ENCODE assay signal across 26 mouse cellular contexts in the genomic region with DNA sequence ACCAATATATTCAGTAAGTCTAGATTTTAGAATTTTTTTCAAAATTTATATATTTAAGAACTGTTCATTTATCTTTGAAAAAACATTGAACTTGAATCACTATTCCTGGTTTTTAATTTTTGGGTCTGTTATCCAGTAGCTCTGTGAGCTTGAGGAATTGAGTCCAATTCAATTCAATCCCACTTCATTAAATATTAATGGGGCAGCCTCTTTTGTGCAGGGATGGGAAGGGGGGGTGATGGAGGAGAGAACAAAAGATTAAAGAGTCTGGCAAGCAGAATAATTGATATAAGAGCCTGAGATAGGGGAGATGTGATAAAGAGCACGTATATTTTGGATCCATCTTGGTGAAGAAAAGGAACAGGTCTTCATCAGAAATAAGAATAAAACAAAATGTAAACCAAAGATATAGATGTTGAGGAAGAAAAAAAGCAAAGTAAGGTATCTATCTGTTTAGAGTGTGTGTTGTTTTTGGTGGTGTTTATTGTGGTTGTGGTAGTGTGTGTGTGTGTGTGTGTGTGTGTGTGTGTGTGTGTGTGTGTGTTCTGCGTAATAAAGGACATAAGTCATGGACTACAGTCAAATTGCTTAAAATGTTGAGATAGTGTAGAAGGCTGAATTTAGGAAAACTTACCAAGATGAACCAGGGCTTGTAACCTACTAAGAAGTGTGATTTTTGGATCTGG.
A peak's percentile ranks its signal among the peaks of the same experiment; 100 is the strongest.
DNase-seq lines count a peak whose midpoint lies in the region; ATAC-seq and TF ChIP-seq lines count a peak whose summit lies in the region.
"Had no signal": no experiment of that assay in that cellular context is flagged by ENCODE, and none has a peak within 500 bp of the region (broad histone marks: within the 10 kb centered on the region; RNA-seq: fewer than 3 reads in every experiment).

No protein-coding gene starts in this region.

- no peak for TF ChIP-seq CTCF in midbrain, postnatal 0 days (IDR thresholded peaks at IDR 0.05)

- no peak for DNase-seq in forebrain, embryonic 10.5 days (ENCODE audit: extremely low spot score, low spot score)
- peak; percentile 89 for DNase-seq in midbrain, embryonic 11.5 days (ENCODE audit: low spot score, missing footprints)
- DNase-seq in midbrain, postnatal 0 days (ENCODE audit: low spot score): no peak
- no peak for DNase-seq in hindbrain, embryonic 14.5 days (ENCODE audit: low spot score)
- peak; percentile 45 for DNase-seq in retina, embryonic 14.5 days (ENCODE audit: low spot score)
- DNase-seq in left cerebral cortex, postnatal 36 days (ENCODE audit: low spot score in 2 of 2): no peak
- DNase-seq: adrenal gland, postnatal 25 days; cerebellum, adult 11 months; cerebellum, postnatal 10 days; gastrocnemius, postnatal 25 days; heart, adult 18-20 months; heart, postnatal 10 days; kidney, postnatal 25 days; layer of hippocampus, postnatal 36 days; lung, adult 18-20 months; lung, postnatal 10 days; thymus, adult 18-20 months; thymus, postnatal 36 days had no signal

- no peak overlapping the region for H3K9ac ChIP-seq in forebrain, embryonic 12.5 days
- no peak overlapping the region for H3K9ac ChIP-seq in midbrain, embryonic 11.5 days (ENCODE audit: low read length)
- no peak overlapping the region for H3K9ac ChIP-seq in midbrain, postnatal 0 days (replicated peaks; ENCODE audit: low read length, poor library complexity, severe bottlenecking)
- no peak overlapping the region for H3K9ac ChIP-seq in hindbrain, embryonic 14.5 days
- H3K9ac ChIP-seq: heart, embryonic 12.5 days; hindbrain, embryonic 15.5 days; limb, embryonic 13.5 days; liver, embryonic 12.5 days had no signal

- H3K4me2 ChIP-seq in forebrain, embryonic 12.5 days: no peak overlapping the region
- H3K4me2 ChIP-seq in midbrain, embryonic 11.5 days: no peak overlapping the region
- H3K4me2 ChIP-seq in midbrain, postnatal 0 days (ENCODE audit: low read depth, low read length, poor library complexity, severe bottlenecking): no peak overlapping the region
- no peak overlapping the region for H3K4me2 ChIP-seq in hindbrain, embryonic 14.5 days (replicated peaks)
- H3K4me2 ChIP-seq: heart, embryonic 12.5 days; hindbrain, embryonic 15.5 days; limb, embryonic 13.5 days; liver, embryonic 12.5 days had no signal

- H3K27ac ChIP-seq in forebrain, embryonic 12.5 days: no peak overlapping the region
- no peak overlapping the region for H3K27ac ChIP-seq in forebrain, embryonic 10.5 days
- no peak overlapping the region for H3K27ac ChIP-seq in midbrain, embryonic 11.5 days (ENCODE audit: low read depth, low read length)
- H3K27ac ChIP-seq in midbrain, postnatal 0 days (ENCODE audit: low read depth, low read length): no peak overlapping the region
- no peak overlapping the region for H3K27ac ChIP-seq in hindbrain, embryonic 14.5 days
- H3K27ac ChIP-seq: hindbrain, embryonic 15.5 days; layer of hippocampus, adult 2 months; limb, embryonic 13.5 days; liver, embryonic 12.5 days had no signal

- 0 out of 2 replicates have a peak, but pooled peaks cover 7% of the 10 kb centered on the region for H3K9me3 ChIP-seq in forebrain, embryonic 12.5 days
- H3K9me3 ChIP-seq in forebrain, embryonic 10.5 days: peaks cover 9% of the 10 kb centered on the region; the same call in 1 of the 2 replicates
- no peaks in the 10 kb centered on the region for H3K9me3 ChIP-seq in midbrain, embryonic 11.5 days (ENCODE audit: control insufficient read depth, low read length)
- no peaks in the 10 kb centered on the region for H3K9me3 ChIP-seq in midbrain, postnatal 0 days (ENCODE audit: low read length)
- H3K9me3 ChIP-seq in hindbrain, embryonic 14.5 days (ENCODE audit: control insufficient read depth, low read length): no peaks in the 10 kb centered on the region
- H3K9me3 ChIP-seq: hindbrain, embryonic 15.5 days; limb, embryonic 13.5 days; liver, embryonic 12.5 days had no signal

- H3K27me3 ChIP-seq in forebrain, embryonic 12.5 days: no peaks in the 10 kb centered on the region
- no peaks in the 10 kb centered on the region for H3K27me3 ChIP-seq in forebrain, embryonic 10.5 days (ENCODE audit: poor library complexity, severe bottlenecking)
- H3K27me3 ChIP-seq in midbrain, embryonic 11.5 days (ENCODE audit: control insufficient read depth, insufficient read depth, low read length): no peaks in the 10 kb centered on the region
- no peaks in the 10 kb centered on the region for H3K27me3 ChIP-seq in midbrain, postnatal 0 days (ENCODE audit: insufficient read depth, low read length)
- no peaks in the 10 kb centered on the region for H3K27me3 ChIP-seq in hindbrain, embryonic 14.5 days (ENCODE audit: control insufficient read depth, insufficient read depth, low read length)
- H3K27me3 ChIP-seq: heart, embryonic 12.5 days; hindbrain, embryonic 15.5 days; limb, embryonic 13.5 days; liver, embryonic 12.5 days had no signal

- H3K4me3 ChIP-seq in forebrain, embryonic 12.5 days (replicated peaks): no peak overlapping the region
- H3K4me3 ChIP-seq in forebrain, embryonic 10.5 days: no peak overlapping the region
- no peak overlapping the region for H3K4me3 ChIP-seq in midbrain, embryonic 11.5 days (ENCODE audit: low read depth, low read length)
- no peak overlapping the region for H3K4me3 ChIP-seq in midbrain, postnatal 0 days (ENCODE audit: low read depth, low read length)
- no peak overlapping the region for H3K4me3 ChIP-seq in hindbrain, embryonic 14.5 days (replicated peaks; ENCODE audit: low read length)
- H3K4me3 ChIP-seq: heart, embryonic 12.5 days; hindbrain, embryonic 15.5 days; layer of hippocampus, adult 2 months; limb, embryonic 13.5 days; liver, embryonic 12.5 days had no signal

- no peaks in the 10 kb centered on the region for H3K36me3 ChIP-seq in forebrain, embryonic 12.5 days (replicated peaks)
- H3K36me3 ChIP-seq in forebrain, embryonic 10.5 days (replicated peaks): no peaks in the 10 kb centered on the region
- H3K36me3 ChIP-seq in midbrain, embryonic 11.5 days (ENCODE audit: control insufficient read depth, insufficient read depth, low read length): no peaks in the 10 kb centered on the region
- no peaks in the 10 kb centered on the region for H3K36me3 ChIP-seq in midbrain, postnatal 0 days (ENCODE audit: insufficient read depth, low read length)
- no peaks in the 10 kb centered on the region for H3K36me3 ChIP-seq in hindbrain, embryonic 14.5 days (replicated peaks; ENCODE audit: control insufficient read depth, insufficient read depth)
- H3K36me3 ChIP-seq: heart, embryonic 12.5 days; hindbrain, embryonic 15.5 days; limb, embryonic 13.5 days; liver, embryonic 12.5 days had no signal

- intact Hi-C loops in left cerebral cortex, postnatal 36 days (cut with DNase I): no loop called here

- ATAC-seq in forebrain, embryonic 12.5 days (ENCODE audit: low FRiP score): peak; percentile 71
- peak; percentile 91 for ATAC-seq in midbrain, embryonic 11.5 days (ENCODE audit: low FRiP score)
- ATAC-seq in midbrain, postnatal 0 days (ENCODE audit: low FRiP score): no peak
- ATAC-seq in hindbrain, embryonic 14.5 days (ENCODE audit: low FRiP score): peak; percentile 43; the same call in 1 of the 2 replicates
- ATAC-seq in erythroid progenitor cell, adult 5-6 weeks (replicated peaks; ENCODE audit: low FRiP score, poor library complexity, severe bottlenecking): no peak
- ATAC-seq: intestine, embryonic 16.5 days; liver, embryonic 12.5 days had no signal

- 51% methylated on average over 2 of the region's 2 CpGs for WGBS in forebrain, embryonic 12.5 days
- WGBS in forebrain, embryonic 10.5 days: 63% methylated on average over 2 of the region's 2 CpGs
- 45% methylated on average over 2 of the region's 2 CpGs for WGBS in midbrain, embryonic 11.5 days
- 56% methylated on average over 2 of the region's 2 CpGs for WGBS in midbrain, postnatal 0 days
- WGBS in hindbrain, embryonic 14.5 days: 35% methylated on average over 2 of the region's 2 CpGs

- no peaks in the 10 kb centered on the region for H3K4me1 ChIP-seq in forebrain, embryonic 12.5 days
- no peaks in the 10 kb centered on the region for H3K4me1 ChIP-seq in forebrain, embryonic 10.5 days
- no peaks in the 10 kb centered on the region for H3K4me1 ChIP-seq in midbrain, embryonic 11.5 days (ENCODE audit: control insufficient read depth, insufficient read depth, low read length)
- no peaks in the 10 kb centered on the region for H3K4me1 ChIP-seq in midbrain, postnatal 0 days (ENCODE audit: insufficient read depth, low read length)
- H3K4me1 ChIP-seq in hindbrain, embryonic 14.5 days (replicated peaks; ENCODE audit: control insufficient read depth, insufficient read depth, low read length): no peaks in the 10 kb centered on the region
- H3K4me1 ChIP-seq: heart, embryonic 12.5 days; hindbrain, embryonic 15.5 days; limb, embryonic 13.5 days; liver, embryonic 12.5 days had no signal

Comparison
In these comparisons a context has a peak if more than half of its experiments do, and no peak if none do; other contexts are left out.
1. ATAC-seq: peak in forebrain, embryonic 12.5 days (single experiment), midbrain, embryonic 11.5 days (single experiment) and hindbrain, embryonic 14.5 days (single experiment); none in midbrain, postnatal 0 days (single experiment) and erythroid progenitor cell, adult 5-6 weeks (single experiment).
2. DNase-seq: peak in midbrain, embryonic 11.5 days (single experiment) and retina, embryonic 14.5 days (single experiment); none in forebrain, embryonic 10.5 days (single experiment), midbrain, postnatal 0 days (single experiment), hindbrain, embryonic 14.5 days (single experiment) and left cerebral cortex, postnatal 36 days (0 of 2).